Mouse (Mus musculus) CH12.LX (cell line): ENCODE results near the gene Shbg. TPM values are rescaled to one million over a fixed set of nuclear protein-coding genes. Genes with fewer than 3 reads are reported as not detected.

Source experiments
- DNase-seq: peaks from one replicate; pipeline ENCODE4 v3.0.0-alpha.2; 2013; ENCODE audit errors: extremely low read depth
- H3K27ac ChIP-seq: 2 replicates; pipeline ENCODE4 v1.5.1; 2012; ENCODE audit warnings: low read depth, mild to moderate bottlenecking, control low read depth, moderate library complexity; ENCODE audit not compliant: insufficient read depth
- H3K27me3 ChIP-seq: replicated peaks from 2 replicates; pipeline ENCODE3; 2012; ENCODE audit warnings: inconsistent platforms
- H3K36me3 ChIP-seq, 2 experiments: replicated peaks in 1 of 2; 2 replicates each; pipeline versions ENCODE3 to v1.6.1; 2012; ENCODE audit warnings: inconsistent platforms in 1 of 2, low read length in 1 of 2, mild to moderate bottlenecking in 1 of 2, mixed read lengths in 1 of 2, moderate library complexity in 1 of 2; ENCODE audit not compliant: control insufficient read depth in 1 of 2, insufficient read depth in 1 of 2
- H3K4me1 ChIP-seq, 2 experiments: 2 replicates each; pipeline ENCODE4 v1.6.1; 2012; ENCODE audit warnings: inconsistent platforms in 1 of 2, moderate library complexity in 1 of 2; ENCODE audit not compliant: insufficient read depth in 2 of 2, control insufficient read depth in 1 of 2
- H3K4me2 ChIP-seq: 2 replicates; pipeline ENCODE4 v1.6.1; 2012; ENCODE audit warnings: low read depth, mild to moderate bottlenecking, control low read depth; ENCODE audit not compliant: poor library complexity, insufficient read depth, severe bottlenecking
- H3K4me3 ChIP-seq, 3 experiments: fragments of 150-350 bp in 1 of 3; sonication (generic) in 1 of 3; replicated peaks in 1 of 3; 2 replicates each; pipeline versions ENCODE3 to v1.5.1; 2011 to 2012; ENCODE audit warnings: low read depth in 2 of 3, low read length in 2 of 3, mild to moderate bottlenecking in 2 of 3, moderate library complexity in 2 of 3, control low read depth in 1 of 3, improper control_type of control experiment in 1 of 3, inconsistent platforms in 1 of 3, mixed read lengths in 1 of 3; ENCODE audit not compliant: poor library complexity in 1 of 3
- H3K79me2 ChIP-seq: replicated peaks from 2 replicates; pipeline ENCODE4 v1.6.1; 2012; ENCODE audit warnings: mild to moderate bottlenecking, moderate library complexity; ENCODE audit not compliant: control insufficient read depth, poor library complexity, insufficient read depth, severe bottlenecking; ENCODE audit errors: extremely low read depth
- H3K9ac ChIP-seq: 2 replicates; pipeline ENCODE4 v1.6.1; 2012; ENCODE audit warnings: low read depth, mild to moderate bottlenecking, control low read depth, moderate library complexity; ENCODE audit not compliant: insufficient read depth
- H3K9me3 ChIP-seq: replicated peaks from 2 replicates; pipeline ENCODE3; 2012; ENCODE audit warnings: low read length, inconsistent platforms, mixed read lengths
- CHD1 ChIP-seq: IDR thresholded peaks from 2 replicates; pipeline ENCODE4 v1.6.1; 2012; ENCODE audit warnings: low read depth, low read length, improper control_type of control experiment, inconsistent platforms
- CHD2 ChIP-seq: IDR thresholded peaks from 2 replicates; pipeline ENCODE4 v1.6.1; 2011; ENCODE audit warnings: low read length, improper control_type of control experiment
- ELF1 ChIP-seq: IDR thresholded peaks from 2 replicates; pipeline ENCODE4 v1.6.1; 2014; ENCODE audit warnings: low read depth, mild to moderate bottlenecking, inconsistent platforms, low read length, improper control_type of control experiment
- EP300 ChIP-seq: IDR thresholded peaks from 2 replicates; pipeline ENCODE4 v1.6.1; 2011; ENCODE audit warnings: low read length, improper control_type of control experiment
- ETS1 ChIP-seq: conservative IDR thresholded peaks from 2 replicates; pipeline ENCODE4 v1.6.1; 2012; ENCODE audit warnings: low read depth, mild to moderate bottlenecking, inconsistent platforms, low read length, improper control_type of control experiment, moderate library complexity
- JUND ChIP-seq: conservative IDR thresholded peaks from 2 replicates; pipeline ENCODE4 v1.6.1; 2011; ENCODE audit warnings: low read depth, low read length, improper control_type of control experiment
- MAX ChIP-seq: IDR thresholded peaks from 2 replicates; pipeline ENCODE4 v1.6.1; 2011; ENCODE audit warnings: low read length, improper control_type of control experiment
- MAZ ChIP-seq: IDR thresholded peaks from 2 replicates; pipeline ENCODE4 v1.6.1; 2012; ENCODE audit warnings: low read depth, mild to moderate bottlenecking, inconsistent platforms, low read length, improper control_type of control experiment, moderate library complexity
- MYC ChIP-seq: IDR thresholded peaks from 2 replicates; pipeline ENCODE4 v1.6.1; 2011; ENCODE audit warnings: low read depth, mild to moderate bottlenecking, improper control_type of control experiment, low read length
- NELFE ChIP-seq: IDR thresholded peaks from 2 replicates; pipeline ENCODE4 v1.6.1; 2011; ENCODE audit warnings: low read depth, low read length, improper control_type of control experiment
- POLR2AphosphoS2 ChIP-seq: IDR thresholded peaks from 2 replicates; pipeline ENCODE4 v1.6.1; 2011; ENCODE audit warnings: low read depth, low read length, improper control_type of control experiment
- RAD21 ChIP-seq: IDR thresholded peaks from 2 replicates; pipeline ENCODE4 v1.6.1; 2011; ENCODE audit warnings: low read depth, mild to moderate bottlenecking, low read length, improper control_type of control experiment, moderate library complexity
- SIN3A ChIP-seq: IDR thresholded peaks from 2 replicates; pipeline ENCODE4 v1.6.1; 2012; ENCODE audit warnings: low read length, improper control_type of control experiment, inconsistent platforms
- TBP ChIP-seq: conservative IDR thresholded peaks from 2 replicates; pipeline ENCODE4 v1.6.1; 2011; ENCODE audit warnings: low read depth, low read length, improper control_type of control experiment
- UBTF ChIP-seq: IDR thresholded peaks from 2 replicates; pipeline ENCODE4 v1.6.1; 2012; ENCODE audit warnings: low read depth, mild to moderate bottlenecking, inconsistent platforms, low read length, improper control_type of control experiment, moderate library complexity
- USF2 ChIP-seq: conservative IDR thresholded peaks from 2 replicates; pipeline ENCODE4 v1.6.1; 2011; ENCODE audit warnings: low read depth, low read length, improper control_type of control experiment
- ZKSCAN1 ChIP-seq: IDR thresholded peaks from 2 replicates; pipeline ENCODE4 v1.6.1; 2012; ENCODE audit warnings: low read depth, inconsistent platforms, low read length, improper control_type of control experiment, borderline replicate concordance
- ZMIZ1 ChIP-seq: IDR thresholded peaks from 2 replicates; pipeline ENCODE4 v1.6.1; 2012; ENCODE audit warnings: low read depth, mild to moderate bottlenecking, inconsistent platforms, low read length, improper control_type of control experiment
- ZNF384 ChIP-seq: IDR thresholded peaks from 2 replicates; pipeline ENCODE4 v1.6.1; 2012; ENCODE audit warnings: low read depth, low read length, improper control_type of control experiment, inconsistent platforms
- dilution Hi-C: fragments of 300-500 bp; cut with MboI; formaldehyde crosslinking; loops from 2 replicates; pipeline ENCODE4 v1.14.3; 2020; ENCODE audit warnings: low sequenced_read_pairs; ENCODE audit not compliant: extremely low pct_unique_long_range_greater_than_20kb, extremely low pct_ligation_motif_present
- in situ Hi-C: fragments of 300-500 bp; cut with MboI; formaldehyde crosslinking; loops from 3 replicates; pipeline ENCODE4 v1.14.3; 2019; ENCODE audit warnings: low sequenced_read_pairs, low pct_ligation_motif_present, low pct_unique_long_range_greater_than_20kb, mixed read lengths
- polyA plus RNA-seq: library from polyadenylated mRNA; unstranded; fragments of >175 nt; gene quantifications from 2 replicates; pipeline ENCODE4 v1.2.1, GENCODE M21; 2012; ENCODE audit warnings: low read depth; ENCODE audit not compliant: insufficient read length
- total RNA-seq, 2 experiments: library from RNA; depleted of rRNA; stranded (reverse); fragments of 300-350 nt in 1 of 2; fragments of >200 nt in 1 of 2; gene quantifications; 2 replicates each; pipeline ENCODE4 v1.2.3; 2012 to 2014

The Shbg gene
- total and polyA plus RNA-seq, 3 experiments = not detected

- H3K27me3 ChIP-seq = no peaks in the 10 kb centered on the region
- peak overlapping the region; percentile 89; the same call in 1 of the 2 replicates for H3K4me2 ChIP-seq
- no peak overlapping the region for H3K4me3 ChIP-seq
- H3K9me3 ChIP-seq = no peaks in the 10 kb centered on the region
- H3K36me3 ChIP-seq = peaks cover 11 to 36% of the 10 kb centered on the region in 2 experiments
- peaks cover 0 to 47% of the 10 kb centered on the region in 2 experiments; a peak in 2 of 4 replicates for H3K4me1 ChIP-seq
- 0 out of 2 replicates have a peak overlapping the region, but pooled peaks have one; percentile 94 for H3K9ac ChIP-seq
- H3K79me2 ChIP-seq = peaks cover 52% of the 10 kb centered on the region
- dilution Hi-C loops = no loop called here
- no peak overlapping the region for H3K27ac ChIP-seq
- in situ Hi-C loops = no loop called here
- TF ChIP-seq SIN3A = 0 out of 2 replicates have a peak, but pooled peaks have one; percentile 8
- no peak for TF ChIP-seq ZMIZ1
- TF ChIP-seq RAD21 = no peak
- DNase-seq = peak; percentile 29
These were observed 17.8 kb upstream of the Shbg start for GRCm38 (mm10) chr11:69635471-69635870.

GRCm38 (mm10) chr11:69633128-69633866, 15.6 kb upstream of the Shbg start:
- peak; percentile 50 for DNase-seq
- peak overlapping the region; percentile 73 for H3K27ac ChIP-seq
- TF ChIP-seq ZMIZ1 (no peak), ZNF384 (peak; percentile 92), ZKSCAN1 (no peak), UBTF (peak; percentile 99), SIN3A (peak; percentile 13; the same call in 1 of the 2 replicates), CHD2 (peak; percentile 51)
- peaks cover 0 to 52% of the 10 kb centered on the region in 2 experiments; a peak in 2 of 4 replicates for H3K4me1 ChIP-seq
- H3K27me3 ChIP-seq = no peaks in the 10 kb centered on the region
- in situ Hi-C loops (no loop called here), dilution Hi-C loops (no loop called here)
- H3K36me3 ChIP-seq = peaks cover 4 to 20% of the 10 kb centered on the region in 2 experiments
- H3K9me3 ChIP-seq = no peaks in the 10 kb centered on the region
- peaks cover 49% of the 10 kb centered on the region for H3K79me2 ChIP-seq
- H3K9ac ChIP-seq = peak overlapping the region; percentile 94
- H3K4me3 ChIP-seq = peak overlapping the region; percentile 90 to 95 (median 90)
- H3K4me2 ChIP-seq = peak overlapping the region; percentile 89

GRCm38 (mm10) chr11:69632284-69633089, 14.8 kb upstream of the Shbg start, which contains the start of gene Fxr2:
TSS of gene Fxr2 (plus strand) at chr11:69632990.
- in situ Hi-C loops (no loop called here), dilution Hi-C loops (no loop called here)
- no peaks in the 10 kb centered on the region for H3K27me3 ChIP-seq
- peak within 1 kb of the TSS; percentile 90 to 95 (median 90) for H3K4me3 ChIP-seq
- peak within 1 kb of the TSS; percentile 89 for H3K4me2 ChIP-seq
- H3K9ac ChIP-seq = peak within 1 kb of the TSS; percentile 94
- H3K79me2 ChIP-seq = peaks cover 44% of the 10 kb centered on the region
- H3K4me1 ChIP-seq = peaks cover 0 to 50% of the 10 kb centered on the region in 2 experiments; a peak in 2 of 4 replicates
- DNase-seq = peak; percentile 100
- H3K27ac ChIP-seq = peak within 1 kb of the TSS; percentile 73
- H3K9me3 ChIP-seq = no peaks in the 10 kb centered on the region
- H3K36me3 ChIP-seq = peaks cover 1 to 15% of the 10 kb centered on the region in 2 experiments
- TF ChIP-seq ZKSCAN1 = no peak
- TF ChIP-seq SIN3A = no peak; the same call in none of the 2 replicates
- peak; percentile 67 for TF ChIP-seq ETS1
- no peak; the same call in 1 of the 2 replicates for TF ChIP-seq MAZ
- no peak for TF ChIP-seq CHD1
- no peak for TF ChIP-seq UBTF
- TF ChIP-seq EP300 = no peak
- peak; percentile 23; the same call in 1 of the 2 replicates for TF ChIP-seq MYC
- TF ChIP-seq ZMIZ1 = peak; percentile 66; the same call in 1 of the 2 replicates
- no peak for TF ChIP-seq USF2
- TF ChIP-seq CHD2 = no peak
- peak; percentile 77 for TF ChIP-seq NELFE
- TF ChIP-seq ELF1 = peak; percentile 95
- no peak for TF ChIP-seq JUND
- TF ChIP-seq POLR2AphosphoS2 = 0 out of 2 replicates have a peak, but pooled peaks have one; percentile 40
- no peak; the same call in none of the 2 replicates for TF ChIP-seq RAD21
- TF ChIP-seq TBP = peak; percentile 77
- peak; percentile 74; the same call in 1 of the 2 replicates for TF ChIP-seq MAX
